Mouse (Mus musculus): Measurements from ENCODE around the gene Fam228a. TPM values are rescaled to one million over a fixed set of nuclear protein-coding genes. Genes with fewer than 3 reads are reported as not detected.
"Not testable (repeated sequence)": the region's sequence is repeated elsewhere in the genome, so short reads cannot be mapped to it uniquely, and the experiment has no call there.

Fam228a gene
- polyA plus RNA-seq, 1 experiment, result not detected

DNA sequence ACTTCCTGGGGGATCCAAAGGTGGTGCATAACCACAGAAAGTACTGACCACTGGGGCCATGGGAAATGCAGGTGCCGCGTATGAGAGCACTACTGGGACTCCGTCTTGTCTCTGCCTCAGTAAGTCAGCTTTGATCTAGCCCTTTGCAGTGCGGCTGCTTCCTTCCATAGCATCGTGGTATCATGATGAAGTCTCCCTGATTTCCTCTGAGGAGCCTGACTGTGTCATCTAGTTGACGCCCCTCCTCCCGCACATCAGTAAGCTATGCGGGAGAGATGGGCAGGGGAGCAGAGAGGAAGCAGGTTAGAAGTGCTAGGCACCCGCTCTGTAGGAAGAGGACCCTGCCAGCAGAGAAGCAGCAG lies 37.3 kb upstream of the Fam228a start:
- 71% methylated on average over 9 of the region's 9 CpGs for WGBS
- H3K36me3 ChIP-seq (ENCODE audit: control insufficient read depth, insufficient read depth, low read length), result no peaks in the 10 kb centered on the region
- no peak overlapping the region for H3K27ac ChIP-seq (ENCODE audit: insufficient read depth, low read depth, low read length)
- H3K4me3 ChIP-seq (ENCODE audit: low read depth, low read length), result no peak overlapping the region
- no peaks in the 10 kb centered on the region for H3K4me1 ChIP-seq (ENCODE audit: control insufficient read depth, insufficient read depth, insufficient read length, low read length)
- TF ChIP-seq POLR2A (IDR thresholded peaks at IDR 0.05; ENCODE audit: low read depth, low read length), result no peak
- TF ChIP-seq CTCF (IDR thresholded peaks at IDR 0.05; ENCODE audit: extremely low read depth, insufficient read length, insufficient replicate concordance, low read depth, low read length), result no peak
- no peaks in the 10 kb centered on the region for H3K27me3 ChIP-seq (ENCODE audit: control insufficient read depth, insufficient read depth, low read length)

DNA sequence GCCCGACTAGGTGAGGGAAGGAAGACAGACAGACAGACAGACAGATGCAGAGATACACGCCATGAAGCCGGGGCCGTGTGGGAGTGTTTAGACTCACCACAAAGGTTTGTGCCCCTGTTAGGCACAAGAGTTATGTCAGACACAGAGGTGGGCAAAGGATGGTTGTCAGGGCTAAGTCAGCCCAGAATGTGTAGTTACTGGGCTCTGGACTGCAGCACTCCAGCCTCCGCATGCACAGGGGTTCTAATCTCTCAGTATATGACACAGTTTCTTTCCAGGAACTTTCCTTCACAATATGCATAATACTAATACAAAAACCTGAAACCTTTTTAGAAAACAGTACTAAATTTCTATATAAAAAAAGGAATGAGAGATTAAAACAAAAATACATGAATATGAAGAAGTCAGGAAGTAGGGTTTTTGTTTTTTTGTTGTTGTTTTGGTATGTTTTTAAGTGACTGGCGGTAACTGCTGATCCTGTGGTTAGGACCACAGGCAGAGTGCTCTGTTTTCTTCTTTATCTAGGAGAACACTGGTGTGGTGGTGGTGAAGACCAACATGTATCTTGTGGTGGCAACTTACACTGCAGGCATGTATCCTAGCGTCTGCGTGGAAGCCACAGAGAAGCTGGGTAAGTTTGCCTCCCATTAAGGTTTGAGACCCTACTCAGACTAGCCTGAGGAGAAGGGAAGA lies 36.8 kb upstream of the Fam228a start:
- no peak overlapping the region for H3K27ac ChIP-seq (ENCODE audit: insufficient read depth, low read depth, low read length)
- TF ChIP-seq POLR2A (IDR thresholded peaks at IDR 0.05; ENCODE audit: low read depth, low read length), result no peak
- TF ChIP-seq CTCF (IDR thresholded peaks at IDR 0.05; ENCODE audit: extremely low read depth, insufficient read length, insufficient replicate concordance, low read depth, low read length), result no peak
- H3K4me3 ChIP-seq (ENCODE audit: low read depth, low read length), result no peak overlapping the region
- H3K36me3 ChIP-seq (ENCODE audit: control insufficient read depth, insufficient read depth, low read length), result no peaks in the 10 kb centered on the region
- H3K27me3 ChIP-seq (ENCODE audit: control insufficient read depth, insufficient read depth, low read length), result no peaks in the 10 kb centered on the region
- H3K4me1 ChIP-seq (ENCODE audit: control insufficient read depth, insufficient read depth, insufficient read length, low read length), result no peaks in the 10 kb centered on the region
- WGBS, result 91% methylated on average over 8 of the region's 8 CpGs

DNA sequence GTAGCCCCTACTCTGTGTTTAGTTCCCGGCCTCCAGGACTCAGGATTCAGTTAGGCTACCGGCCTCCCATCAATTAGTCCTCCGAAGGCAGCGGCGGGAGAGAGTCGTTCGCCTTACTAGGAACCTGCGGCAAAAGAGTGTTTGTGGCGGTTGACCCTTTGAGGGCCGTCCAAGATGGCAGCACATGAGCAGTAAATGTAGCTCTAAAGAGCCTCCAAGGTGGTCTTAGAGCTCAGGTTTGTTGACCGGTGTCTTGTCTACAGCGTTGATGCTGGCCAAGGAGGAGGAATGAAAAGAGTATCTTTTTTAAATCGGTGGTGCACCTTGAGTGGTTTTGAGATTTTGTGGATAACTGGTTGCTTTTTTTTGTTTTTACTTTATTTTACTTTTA lies 31.1 kb upstream of the Fam228a start:
- TF ChIP-seq CTCF (IDR thresholded peaks at IDR 0.05; ENCODE audit: extremely low read depth, insufficient read length, insufficient replicate concordance, low read depth, low read length), result no peak
- TF ChIP-seq POLR2A (IDR thresholded peaks at IDR 0.05; ENCODE audit: low read depth, low read length), result 0 out of 2 replicates have a peak, but pooled peaks have one; percentile 31
- no peak overlapping the region for H3K27ac ChIP-seq (ENCODE audit: insufficient read depth, low read depth, low read length)
- no peaks in the 10 kb centered on the region for H3K27me3 ChIP-seq (ENCODE audit: control insufficient read depth, insufficient read depth, low read length)
- 21% methylated on average over 13 of the region's 13 CpGs for WGBS
- no peaks in the 10 kb centered on the region for H3K36me3 ChIP-seq (ENCODE audit: control insufficient read depth, insufficient read depth, low read length)
- no peaks in the 10 kb centered on the region for H3K4me1 ChIP-seq (ENCODE audit: control insufficient read depth, insufficient read depth, insufficient read length, low read length)
- H3K4me3 ChIP-seq (ENCODE audit: low read depth, low read length), result peak overlapping the region; percentile 76

DNA sequence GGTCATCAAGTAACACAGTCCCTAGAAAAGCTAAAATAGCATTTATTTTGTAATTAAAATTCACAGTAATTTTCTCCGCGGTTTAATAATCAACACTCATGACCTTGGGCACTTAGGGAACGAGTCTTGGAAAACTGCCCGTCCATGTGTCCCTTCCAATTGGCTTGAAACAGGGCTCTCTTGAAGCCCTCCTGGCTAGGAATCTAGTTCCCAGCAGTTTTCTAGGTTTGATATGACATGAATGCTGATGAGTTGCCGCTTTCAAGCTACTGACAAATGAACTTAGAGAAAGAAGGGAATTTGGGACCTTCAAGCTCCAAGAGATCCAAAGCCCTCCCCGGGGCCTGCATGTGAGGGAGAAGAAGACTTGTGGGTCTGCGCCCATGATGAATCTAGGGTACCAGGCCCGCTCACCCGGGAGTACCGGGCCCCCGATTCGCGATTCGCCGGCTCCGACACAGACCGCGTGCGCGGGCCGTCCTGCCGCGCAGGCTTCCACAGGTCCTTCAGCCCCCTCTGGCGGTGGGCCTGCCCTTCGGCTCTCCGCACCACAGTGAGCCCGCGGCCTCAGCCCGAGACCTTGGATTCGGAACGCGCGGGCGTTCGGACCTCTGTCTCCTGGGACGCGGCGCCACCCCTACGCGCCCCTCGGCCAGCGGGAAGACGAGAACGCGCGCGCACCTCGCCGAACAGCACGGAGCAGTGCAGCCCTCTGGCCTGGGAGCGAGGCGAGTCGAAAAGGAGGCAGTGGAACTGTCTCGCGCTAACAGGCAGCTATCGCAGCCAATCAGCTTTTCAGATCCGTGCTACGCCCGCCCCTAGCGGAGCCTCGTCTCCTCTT lies 30.5 kb upstream of the Fam228a start, which contains the start of the genes Pfn4 and Fam228b:
TSS of gene Pfn4 (plus strand) at position 531 of the 841 bp plus-strand sequence.
TSS of gene Fam228b (minus strand) at position 776 of the 841 bp plus-strand sequence.
- Histone ChIP-seq H3K27me3 (ENCODE audit: control insufficient read depth, insufficient read depth, low read length) (no peaks in the 10 kb centered on the region), H3K27ac (ENCODE audit: insufficient read depth, low read depth, low read length) (peak within 1 kb of the TSS; percentile 42; the same call in 1 of the 2 replicates), H3K4me3 (ENCODE audit: low read depth, low read length) (peak within 1 kb of the TSS; percentile 76), H3K36me3 (ENCODE audit: control insufficient read depth, insufficient read depth, low read length) (no peaks in the 10 kb centered on the region), H3K4me1 (ENCODE audit: control insufficient read depth, insufficient read depth, insufficient read length, low read length) (no peaks in the 10 kb centered on the region)
- peak; percentile 82 for TF ChIP-seq CTCF (IDR thresholded peaks at IDR 0.05; ENCODE audit: extremely low read depth, insufficient read length, insufficient replicate concordance, low read depth, low read length)
- TF ChIP-seq POLR2A (IDR thresholded peaks at IDR 0.05; ENCODE audit: low read depth, low read length), result no peak; the same call in 1 of the 2 replicates
- WGBS, result 4% methylated on average over 61 of the region's 61 CpGs

DNA sequence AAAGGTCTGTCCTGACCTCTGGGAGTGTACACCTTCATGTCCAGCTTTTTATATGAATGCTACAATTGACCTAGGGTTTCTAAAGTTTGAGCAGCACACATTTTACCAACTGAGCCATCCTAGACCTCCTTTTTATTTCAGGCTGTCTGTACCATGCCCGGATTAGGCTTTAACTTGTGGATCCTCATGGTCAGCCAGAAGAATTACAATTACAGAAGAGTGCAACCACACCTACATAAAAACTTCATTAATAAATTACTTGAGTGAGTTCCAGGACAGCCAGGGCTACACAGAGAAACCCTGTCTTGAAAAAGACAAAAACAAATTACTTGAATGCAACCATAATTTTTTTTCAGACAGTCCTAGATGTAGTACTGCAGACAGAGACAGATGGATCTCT lies 18.8 kb upstream of the Fam228a start:
- TF ChIP-seq CTCF (IDR thresholded peaks at IDR 0.05; ENCODE audit: extremely low read depth, insufficient read length, insufficient replicate concordance, low read depth, low read length), result no peak
- TF ChIP-seq POLR2A (IDR thresholded peaks at IDR 0.05; ENCODE audit: low read depth, low read length), result no peak
- H3K36me3 ChIP-seq (ENCODE audit: control insufficient read depth, insufficient read depth, low read length), result no peaks in the 10 kb centered on the region
- 72% methylated on average over 1 of the region's 1 CpGs for WGBS

DNA sequence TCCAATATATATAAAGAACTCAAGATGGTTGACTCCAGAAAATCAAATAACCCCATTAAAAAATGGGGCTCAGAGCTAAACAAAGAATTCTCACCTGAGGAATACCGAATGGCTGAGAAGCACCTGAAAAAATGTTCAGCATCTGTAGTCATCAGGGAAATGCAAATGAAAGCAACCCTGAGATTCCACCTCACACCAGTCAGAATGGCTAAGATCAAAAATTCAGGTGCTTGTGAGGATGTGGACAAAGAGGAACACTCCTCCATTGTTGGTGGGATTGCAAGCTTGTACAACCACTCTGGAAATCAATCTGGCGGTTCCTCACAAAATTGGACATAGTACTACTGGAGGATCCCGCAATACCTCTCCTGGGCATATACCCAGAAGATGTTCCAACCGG lies 16.2 kb upstream of the Fam228a start:
- H3K36me3 ChIP-seq (ENCODE audit: control insufficient read depth, insufficient read depth, low read length); H3K27me3 ChIP-seq (ENCODE audit: control insufficient read depth, insufficient read depth, low read length); H3K27ac ChIP-seq (ENCODE audit: insufficient read depth, low read depth, low read length); H3K4me1 ChIP-seq (ENCODE audit: control insufficient read depth, insufficient read depth, insufficient read length, low read length); H3K4me3 ChIP-seq (ENCODE audit: low read depth, low read length): not testable (repeated sequence)
- 92% methylated on average over 4 of the region's 4 CpGs for WGBS

More for the DNA sequence above, 18.8 kb upstream of the Fam228a start:
- no peaks in the 10 kb centered on the region for H3K4me1 ChIP-seq (ENCODE audit: control insufficient read depth, insufficient read depth, insufficient read length, low read length)
- no peak overlapping the region for H3K4me3 ChIP-seq (ENCODE audit: low read depth, low read length)
- no peaks in the 10 kb centered on the region for H3K27me3 ChIP-seq (ENCODE audit: control insufficient read depth, insufficient read depth, low read length)
- H3K27ac ChIP-seq (ENCODE audit: insufficient read depth, low read depth, low read length), result no peak overlapping the region

DNA sequence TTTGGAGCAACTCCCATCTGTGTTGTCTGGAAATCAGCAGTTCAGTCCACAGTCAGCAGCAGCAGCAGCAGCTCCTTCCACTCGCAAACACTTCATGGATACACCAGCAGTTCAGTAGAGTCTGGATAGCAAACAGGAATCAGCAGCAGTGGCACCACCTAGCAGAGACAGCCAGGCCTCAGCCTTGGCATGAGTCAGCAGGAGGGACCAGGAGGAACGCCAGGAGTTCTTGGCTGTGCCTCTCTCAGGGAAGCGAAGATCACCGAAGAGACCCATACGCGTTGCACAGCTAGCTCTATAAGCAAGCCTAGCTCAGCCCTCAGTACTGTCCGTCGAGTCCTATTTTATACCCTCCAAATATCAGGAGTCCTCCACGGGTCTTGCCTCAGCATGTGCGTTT lies 6.3 kb upstream of the Fam228a start:
- H3K27ac ChIP-seq (ENCODE audit: insufficient read depth, low read depth, low read length), result no peak overlapping the region
- no peaks in the 10 kb centered on the region for H3K4me1 ChIP-seq (ENCODE audit: control insufficient read depth, insufficient read depth, insufficient read length, low read length)
- WGBS, result 91% methylated on average over 10 of the region's 10 CpGs
- no peak overlapping the region for H3K4me3 ChIP-seq (ENCODE audit: low read depth, low read length)
- TF ChIP-seq POLR2A (IDR thresholded peaks at IDR 0.05; ENCODE audit: low read depth, low read length) (no peak), CTCF (IDR thresholded peaks at IDR 0.05; ENCODE audit: extremely low read depth, insufficient read length, insufficient replicate concordance, low read depth, low read length) (no peak)
- no peaks in the 10 kb centered on the region for H3K36me3 ChIP-seq (ENCODE audit: control insufficient read depth, insufficient read depth, low read length)
- H3K27me3 ChIP-seq (ENCODE audit: control insufficient read depth, insufficient read depth, low read length), result no peaks in the 10 kb centered on the region

Data from small intestine, adult 2 months (tissue).